In genomic region chr13:102656153-102656690, GRCm38 (mm10) we compare ENCODE assay signal across 14 mouse cellular contexts. TPM values are rescaled to one million over a fixed set of nuclear protein-coding genes. Genes with fewer than 3 reads are reported as not detected.
DNase-seq lines count a peak whose midpoint lies in the region; ATAC-seq and TF ChIP-seq lines count a peak whose summit lies in the region.
"Had no signal": no experiment of that assay in that cellular context is flagged by ENCODE, and none has a peak within 500 bp of the region (broad histone marks: within the 10 kb centered on the region; RNA-seq: fewer than 3 reads in every experiment).

No protein-coding gene starts in this region.

- no peak for DNase-seq in heart, postnatal 10 days
- no peak for DNase-seq in liver, postnatal 0 days
- DNase-seq in lung, postnatal 36 days, result peak; percentile 69
- DNase-seq: cerebellum, adult 11 months; cerebellum, postnatal 36 days; right cerebral cortex, postnatal 14 days; thymus, adult 18-20 months had no signal

- no peak for TF ChIP-seq EP300 in liver, postnatal 0 days (IDR thresholded peaks at IDR 0.05; ENCODE audit: low read depth)

- WGBS in heart, embryonic 13.5 days, result 60% methylated on average over 11 of the region's 11 CpGs
- WGBS in liver, embryonic 12.5 days (ENCODE audit: insufficient replicate concordance), result 43% methylated on average over 11 of the region's 11 CpGs
- WGBS in liver, postnatal 0 days (ENCODE audit: insufficient replicate concordance), result 54% methylated on average over 11 of the region's 11 CpGs

- H3K9me3 ChIP-seq in heart, embryonic 13.5 days, result no peaks in the 10 kb centered on the region
- no peaks in the 10 kb centered on the region for H3K9me3 ChIP-seq in liver, embryonic 12.5 days (replicated peaks)
- no peaks in the 10 kb centered on the region for H3K9me3 ChIP-seq in liver, postnatal 0 days (ENCODE audit: low read length)
- H3K9me3 ChIP-seq: embryonic facial prominence, embryonic 13.5 days; midbrain, embryonic 12.5 days had no signal

- H3K27ac ChIP-seq in heart, embryonic 13.5 days (replicated peaks), result no peak overlapping the region
- H3K27ac ChIP-seq in liver, embryonic 12.5 days, result no peak overlapping the region
- no peak overlapping the region for H3K27ac ChIP-seq in liver, postnatal 0 days (ENCODE audit: low read depth)
- H3K27ac ChIP-seq: embryonic facial prominence, embryonic 13.5 days; hindbrain, postnatal 0 days; midbrain, embryonic 12.5 days had no signal

- H3K4me3 ChIP-seq in heart, embryonic 13.5 days, result no peak overlapping the region
- H3K4me3 ChIP-seq in liver, embryonic 12.5 days, result no peak overlapping the region
- no peak overlapping the region for H3K4me3 ChIP-seq in liver, postnatal 0 days (ENCODE audit: low read depth, low read length)
- H3K4me3 ChIP-seq: embryonic facial prominence, embryonic 13.5 days; midbrain, embryonic 12.5 days had no signal

- peaks cover 12% of the 10 kb centered on the region for H3K4me1 ChIP-seq in heart, embryonic 13.5 days
- no peaks in the 10 kb centered on the region for H3K4me1 ChIP-seq in liver, embryonic 12.5 days
- H3K4me1 ChIP-seq in liver, postnatal 0 days (ENCODE audit: insufficient read depth), result peaks cover 3% of the 10 kb centered on the region
- H3K4me1 ChIP-seq: midbrain, embryonic 12.5 days had no signal

- no peaks in the 10 kb centered on the region for H3K27me3 ChIP-seq in heart, embryonic 13.5 days (replicated peaks)
- no peaks in the 10 kb centered on the region for H3K27me3 ChIP-seq in liver, embryonic 12.5 days (replicated peaks)
- H3K27me3 ChIP-seq in liver, postnatal 0 days (ENCODE audit: insufficient read depth, low read length), result no peaks in the 10 kb centered on the region
- H3K27me3 ChIP-seq: embryonic facial prominence, embryonic 13.5 days had no signal

- no peak for ATAC-seq in heart, embryonic 13.5 days (ENCODE audit: extremely low read depth, insufficient number of reproducible peaks, low FRiP score, low TSS enrichment)
- no peak for ATAC-seq in liver, embryonic 12.5 days
- ATAC-seq in liver, postnatal 0 days, result no peak
- peak; percentile 74 for ATAC-seq in common myeloid progenitor, adult 5-6 weeks (replicated peaks; ENCODE audit: low read depth, poor library complexity, severe bottlenecking)
- ATAC-seq in CD4-positive, CD25-positive, alpha-beta regulatory T cell, adult 4 months, result no peak
- ATAC-seq: hindbrain, postnatal 0 days had no signal

- peak overlapping the region; percentile 14; the same call in 1 of the 2 replicates for H3K4me2 ChIP-seq in heart, embryonic 13.5 days
- H3K4me2 ChIP-seq in liver, embryonic 12.5 days, result peak overlapping the region; percentile 27
- H3K4me2 ChIP-seq in liver, postnatal 0 days (ENCODE audit: low read depth, low read length), result no peak overlapping the region
- H3K4me2 ChIP-seq: embryonic facial prominence, embryonic 13.5 days; midbrain, embryonic 12.5 days had no signal

- TF ChIP-seq CTCF in liver, postnatal 0 days (IDR thresholded peaks at IDR 0.05; ENCODE audit: low read depth), result no peak

- no peak overlapping the region for H3K9ac ChIP-seq in heart, embryonic 13.5 days
- H3K9ac ChIP-seq in liver, embryonic 12.5 days, result no peak overlapping the region
- H3K9ac ChIP-seq in liver, postnatal 0 days (replicated peaks), result no peak overlapping the region
- H3K9ac ChIP-seq: embryonic facial prominence, embryonic 13.5 days; midbrain, embryonic 12.5 days had no signal

- intact Hi-C loops in heart, postnatal 10 days (cut with DNase I), result no loop called here

- no peaks in the 10 kb centered on the region for H3K36me3 ChIP-seq in heart, embryonic 13.5 days
- no peaks in the 10 kb centered on the region for H3K36me3 ChIP-seq in liver, embryonic 12.5 days
- no peaks in the 10 kb centered on the region for H3K36me3 ChIP-seq in liver, postnatal 0 days (replicated peaks; ENCODE audit: insufficient read depth, low read length)
- H3K36me3 ChIP-seq: embryonic facial prominence, embryonic 13.5 days; midbrain, embryonic 12.5 days had no signal

RNA-seq across cellular contexts. Expression of gene Cd180, which starts 37.1 kb away (rescaled TPM):
- polyA plus RNA-seq in heart, embryonic 13.5 days (2015; fragmentation: Nextera tagmentation; extraction: Ambion mirVana), result 0.36 and 0.71 TPM in 2 replicates
- under 1 TPM; 0.87 to 0.98 TPM for total RNA-seq in heart, postnatal 10 days (2021)
- polyA plus RNA-seq in liver, embryonic 12.5 days (2016; fragmentation: Nextera tagmentation; extraction: Ambion mirVana), result 1.0 and 1.2 TPM in 2 replicates
- 1.1 and 1.6 TPM in 2 replicates for polyA plus RNA-seq in liver, postnatal 0 days (2015; fragmentation: Nextera tagmentation; extraction: Ambion mirVana)
- total RNA-seq in common myeloid progenitor, adult 5-6 weeks (2017), result 23.2 and 25.9 TPM in 2 replicates
- 1 to 10 TPM in 1 of 2 experiments, under 1 TPM in 1; 0.28 to 1.9 TPM for polyA plus RNA-seq in CD4-positive, CD25-positive, alpha-beta regulatory T cell, adult 4 months (2017; shearing (Covaris generic))
